Mouse (Mus musculus): ENCODE data around the gene Cpne4.

DNA sequence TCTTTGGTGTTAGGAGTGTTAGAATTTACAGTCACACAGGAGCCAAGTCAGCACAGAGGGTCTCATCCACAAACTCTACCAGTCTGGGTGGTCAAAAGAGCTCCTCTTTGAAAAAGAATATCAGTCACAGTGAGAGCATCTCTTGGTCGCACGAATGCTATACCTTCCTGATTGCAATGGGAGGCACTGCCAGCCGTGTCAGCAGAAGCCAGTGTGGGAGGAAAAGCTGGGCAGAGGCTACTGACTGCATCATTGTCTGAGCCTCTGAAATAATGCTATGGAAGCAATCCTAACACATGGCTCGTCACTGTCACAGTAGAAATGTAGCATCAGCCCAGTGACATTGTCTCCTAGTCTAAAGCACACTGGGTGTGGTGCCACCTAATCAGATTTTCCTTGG, 531.4 kb downstream of the Cpne4 start:
- TF ChIP-seq POLR2A (IDR thresholded peaks at IDR 0.05; ENCODE audit: low read depth, low read length) (no peak), CTCF (IDR thresholded peaks at IDR 0.05; ENCODE audit: borderline replicate concordance, insufficient read depth, low read length) (no peak)
